Mouse (Mus musculus) intestine, embryonic 16.5 days (tissue): ENCODE results near the gene Col4a2. TPM values are rescaled to one million over a fixed set of nuclear protein-coding genes. Genes with fewer than 3 reads are reported as not detected.

ENCODE experiments used
- ATAC-seq: fragments of 200-750 bp; cut with Nextera tagmentation; 2 replicates; pipeline ENCODE4 v1.8.0; 2017; ENCODE audit warnings: moderate TSS enrichment, moderate library complexity
- H3K27ac ChIP-seq: fragments of 300-500 bp; sonication (generic); 2 replicates; pipeline ENCODE4 v1.5.1; 2014; ENCODE audit warnings: mild to moderate bottlenecking, low read length
- H3K27me3 ChIP-seq: fragments of 300-500 bp; sonication (generic); replicated peaks from 2 replicates; pipeline ENCODE4 v1.6.1; 2014; ENCODE audit warnings: low read length, control low read depth, mixed read lengths; ENCODE audit not compliant: control insufficient read depth, insufficient read depth
- H3K36me3 ChIP-seq: fragments of 300-500 bp; sonication (generic); 2 replicates; pipeline ENCODE4 v1.6.1; 2014; ENCODE audit warnings: low read length, control low read depth; ENCODE audit not compliant: control insufficient read depth, insufficient read depth
- H3K4me1 ChIP-seq: fragments of 300-500 bp; sonication (generic); 2 replicates; pipeline ENCODE4 v1.6.1; 2014; ENCODE audit warnings: low read length, control low read depth, mixed read lengths; ENCODE audit not compliant: control insufficient read depth, insufficient read depth
- H3K4me2 ChIP-seq: fragments of 300-500 bp; sonication (generic); 2 replicates; pipeline ENCODE4 v1.6.1; 2014; ENCODE audit warnings: low read depth, low read length, control low read depth
- H3K4me3 ChIP-seq: fragments of 300-500 bp; sonication (generic); 2 replicates; pipeline ENCODE4 v1.5.1; 2014; ENCODE audit warnings: mild to moderate bottlenecking, low read length
- H3K9ac ChIP-seq: fragments of 300-500 bp; sonication (generic); 2 replicates; pipeline ENCODE4 v1.6.1; 2014; ENCODE audit warnings: low read depth, low read length
- H3K9me3 ChIP-seq: fragments of 300-500 bp; sonication (generic); 2 replicates; pipeline ENCODE4 v1.6.1; 2016; ENCODE audit warnings: low read length, control low read depth; ENCODE audit not compliant: control insufficient read depth
- WGBS: fragments of 180-500 bp; shearing (Covaris S2); extraction: QIAGEN DNeasy Blood & Tissue Kit; methylation state at CpG from one replicate; pipeline ENCODE4 v1.1.7; 2014; 5-methylcytosine and 5-hydroxymethylcytosine counted together
- polyA plus RNA-seq: library from polyadenylated mRNA; unstranded; fragments of >200 nt; fragmentation: Nextera tagmentation; extraction: Ambion mirVana; gene quantifications from 2 replicates; pipeline ENCODE4 v1.2.1, GENCODE M21; 2015

Col4a2 gene
- polyA plus RNA-seq, 1 experiment from 2014 or later, result 39.1 TPM

GRCm38 (mm10) chr8:11276286-11276685, 36.3 kb upstream of the Col4a2 start:
- no peaks in the 10 kb centered on the region for H3K9me3 ChIP-seq
- no peak overlapping the region for H3K9ac ChIP-seq
- H3K4me2 ChIP-seq, result no peak overlapping the region
- no peaks in the 10 kb centered on the region for H3K27me3 ChIP-seq
- H3K4me1 ChIP-seq, result peaks cover 39% of the 10 kb centered on the region
- ATAC-seq, result no peak
- H3K27ac ChIP-seq, result peak overlapping the region; percentile 36; the same call in 1 of the 2 replicates
- WGBS, result 63% methylated on average over 6 of the region's 6 CpGs
- H3K36me3 ChIP-seq, result no peaks in the 10 kb centered on the region
- no peak overlapping the region for H3K4me3 ChIP-seq

- Histone ChIP-seq H3K9me3 (no peaks in the 10 kb centered on the region), H3K4me3 (no peak overlapping the region), H3K9ac (no peak overlapping the region), H3K4me2 (no peak overlapping the region), H3K27me3 (no peaks in the 10 kb centered on the region), H3K27ac (peak overlapping the region; percentile 91), H3K4me1 (peaks cover 39% of the 10 kb centered on the region), H3K36me3 (no peaks in the 10 kb centered on the region)
- WGBS, result 72% methylated on average over 3 of the region's 3 CpGs
- no peak for ATAC-seq
These were observed 35.0 kb upstream of the Col4a2 start for GRCm38 (mm10) chr8:11277602-11278051.

GRCm38 (mm10) chr8:11278101-11278611, 34.4 kb upstream of the Col4a2 start:
- peak; percentile 36 for ATAC-seq
- H3K27ac ChIP-seq, result peak overlapping the region; percentile 91
- H3K4me3 ChIP-seq, result no peak overlapping the region
- H3K4me1 ChIP-seq, result peaks cover 39% of the 10 kb centered on the region
- no peaks in the 10 kb centered on the region for H3K27me3 ChIP-seq
- H3K9ac ChIP-seq, result peak overlapping the region; percentile 46; the same call in 1 of the 2 replicates
- H3K4me2 ChIP-seq, result 0 out of 2 replicates have a peak overlapping the region, but pooled peaks have one; percentile 17
- H3K9me3 ChIP-seq, result no peaks in the 10 kb centered on the region
- H3K36me3 ChIP-seq, result no peaks in the 10 kb centered on the region
- 38% methylated on average over 4 of the region's 4 CpGs for WGBS

- ATAC-seq, result peak; percentile 69
- Histone ChIP-seq H3K4me2 (peak overlapping the region; percentile 37), H3K27ac (peak overlapping the region; percentile 47), H3K27me3 (no peaks in the 10 kb centered on the region), H3K9ac (peak overlapping the region; percentile 31), H3K36me3 (no peaks in the 10 kb centered on the region), H3K4me1 (peaks cover 43% of the 10 kb centered on the region), H3K9me3 (no peaks in the 10 kb centered on the region), H3K4me3 (peak overlapping the region; percentile 15; the same call in 1 of the 2 replicates)
- WGBS, result 41% methylated on average over 20 of the region's 20 CpGs
These were observed 33.2 kb upstream of the Col4a2 start for GRCm38 (mm10) chr8:11279296-11279826.

- no peaks in the 10 kb centered on the region for H3K27me3 ChIP-seq
- peaks cover 39% of the 10 kb centered on the region for H3K4me1 ChIP-seq
- WGBS, result 78% methylated on average over 10 of the region's 10 CpGs
- no peak overlapping the region for H3K4me3 ChIP-seq
- H3K4me2 ChIP-seq, result no peak overlapping the region
- no peak overlapping the region for H3K27ac ChIP-seq
- no peaks in the 10 kb centered on the region for H3K36me3 ChIP-seq
- H3K9me3 ChIP-seq, result no peaks in the 10 kb centered on the region
- ATAC-seq, result no peak
- no peak overlapping the region for H3K9ac ChIP-seq
These were observed 31.8 kb upstream of the Col4a2 start for GRCm38 (mm10) chr8:11280721-11281268.

- Histone ChIP-seq H3K27me3 (no peaks in the 10 kb centered on the region), H3K9me3 (no peaks in the 10 kb centered on the region), H3K4me1 (peaks cover 35% of the 10 kb centered on the region), H3K27ac (no peak overlapping the region), H3K4me2 (no peak overlapping the region), H3K9ac (no peak overlapping the region), H3K36me3 (no peaks in the 10 kb centered on the region), H3K4me3 (no peak overlapping the region)
- ATAC-seq, result no peak
- WGBS, result 76% methylated on average over 10 of the region's 10 CpGs
These were observed 30.5 kb upstream of the Col4a2 start for GRCm38 (mm10) chr8:11282139-11282538.

- Histone ChIP-seq H3K36me3 (no peaks in the 10 kb centered on the region), H3K27ac (no peak overlapping the region), H3K9ac (no peak overlapping the region), H3K4me2 (no peak overlapping the region), H3K4me3 (no peak overlapping the region), H3K4me1 (peaks cover 30% of the 10 kb centered on the region), H3K27me3 (no peaks in the 10 kb centered on the region), H3K9me3 (no peaks in the 10 kb centered on the region)
- WGBS, result 80% methylated on average over 7 of the region's 7 CpGs
- no peak for ATAC-seq
These were observed 29.9 kb upstream of the Col4a2 start for GRCm38 (mm10) chr8:11282696-11283095.

- H3K27me3 ChIP-seq, result no peaks in the 10 kb centered on the region
- H3K4me2 ChIP-seq, result no peak overlapping the region
- H3K27ac ChIP-seq, result no peak overlapping the region
- H3K9me3 ChIP-seq, result no peaks in the 10 kb centered on the region
- H3K4me1 ChIP-seq, result peaks cover 25% of the 10 kb centered on the region
- 69% methylated on average over 10 of the region's 10 CpGs for WGBS
- no peaks in the 10 kb centered on the region for H3K36me3 ChIP-seq
- H3K9ac ChIP-seq, result no peak overlapping the region
- H3K4me3 ChIP-seq, result no peak overlapping the region
- ATAC-seq, result no peak
These were observed 29.4 kb upstream of the Col4a2 start for GRCm38 (mm10) chr8:11283217-11283616.

- H3K4me2 ChIP-seq, result no peak overlapping the region
- H3K9me3 ChIP-seq, result no peaks in the 10 kb centered on the region
- WGBS, result 73% methylated on average over 4 of the region's 4 CpGs
- H3K27me3 ChIP-seq, result no peaks in the 10 kb centered on the region
- no peak overlapping the region for H3K4me3 ChIP-seq
- 0 out of 2 replicates have a peak, but pooled peaks cover 5% of the 10 kb centered on the region for H3K4me1 ChIP-seq
- no peak overlapping the region for H3K27ac ChIP-seq
- H3K36me3 ChIP-seq, result no peaks in the 10 kb centered on the region
- no peak for ATAC-seq
- no peak overlapping the region for H3K9ac ChIP-seq
These were observed 27.2 kb upstream of the Col4a2 start for GRCm38 (mm10) chr8:11285437-11285836.
